Mouse (Mus musculus) gastrocnemius, postnatal 4 days (tissue): Measurements from ENCODE around the gene Spaar. TPM values are rescaled to one million over a fixed set of nuclear protein-coding genes. Genes with fewer than 3 reads are reported as not detected.
"Not testable (repeated sequence)": the region's sequence is repeated elsewhere in the genome, so short reads cannot be mapped to it uniquely, and the experiment has no call there.

Experiments used
- DNase-seq, 2 experiments: peaks; one replicate each; pipeline ENCODE4 v3.0.0; 2021 to 2022; ENCODE audit warnings: low spot score in 2 of 2, mixed read lengths in 2 of 2
- total RNA-seq, 2 experiments: library from RNA; stranded (reverse); gene quantifications; 2 replicates each; pipeline ENCODE4 v1.2.3; 2021

Gene Spaar
- total RNA-seq, 2 experiments from 2014 or later: 1.4 to 1.5 TPM

DNA sequence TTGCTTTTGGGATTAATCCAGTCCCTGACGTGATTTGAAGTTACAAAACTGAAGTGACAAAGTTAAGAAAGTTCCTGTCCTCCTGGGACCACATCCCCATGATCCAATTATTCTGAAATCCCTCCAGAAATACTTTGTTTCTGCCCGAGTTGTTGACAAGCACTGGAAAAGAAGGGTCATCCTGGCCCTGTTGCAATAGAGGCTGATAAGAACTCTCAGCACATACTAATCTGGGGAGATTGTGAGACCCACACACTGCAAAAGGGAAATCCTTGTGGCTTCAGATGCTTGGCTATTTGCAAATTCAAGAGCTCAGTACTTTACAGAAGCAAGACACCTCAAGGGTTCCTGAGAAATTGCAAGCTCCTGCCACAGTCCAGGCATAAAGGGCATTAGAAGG lies 42.5 kb downstream of the Spaar start:
- no peak for DNase-seq

DNA sequence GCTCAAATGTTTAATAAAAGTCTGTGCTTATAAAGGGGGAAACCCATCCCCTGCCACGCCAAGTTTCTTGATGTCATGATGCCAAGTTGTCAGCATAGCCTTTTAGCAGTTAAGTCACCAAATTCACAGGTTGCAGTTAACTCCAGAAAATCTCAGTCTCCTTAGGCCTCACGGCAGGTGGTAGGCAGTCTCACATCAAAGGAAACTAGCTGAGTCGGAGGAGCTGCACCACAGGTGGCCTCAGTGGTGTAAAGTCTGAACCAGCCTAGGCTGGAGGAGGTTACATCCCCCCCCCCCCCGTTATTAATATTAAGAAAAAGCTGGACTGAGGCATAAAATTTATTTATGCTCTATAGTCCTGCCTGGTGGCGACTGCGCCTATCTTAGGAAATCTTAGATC lies 65.5 kb downstream of the Spaar start:
- DNase-seq: no peak

DNA sequence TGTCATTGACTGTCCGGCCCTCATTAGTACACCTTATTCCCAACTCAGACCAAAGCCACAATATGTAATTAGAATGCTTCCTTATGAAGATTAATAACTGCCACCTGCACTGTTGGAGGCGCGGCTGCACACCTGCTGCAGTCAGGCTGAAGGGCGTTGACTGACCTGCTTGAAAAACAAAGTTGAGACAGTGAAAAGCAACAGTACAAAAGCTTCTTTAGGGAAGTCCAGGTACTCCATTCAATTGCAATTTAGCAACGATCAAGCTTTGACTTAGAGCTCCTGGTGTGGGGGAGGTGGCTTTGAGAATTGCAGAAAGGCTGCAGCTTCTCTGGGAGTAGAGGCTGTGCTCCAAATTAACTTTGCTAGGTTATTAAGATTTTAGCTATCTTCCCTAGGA lies 66.0 kb downstream of the Spaar start:
- not testable (repeated sequence) for DNase-seq

DNA sequence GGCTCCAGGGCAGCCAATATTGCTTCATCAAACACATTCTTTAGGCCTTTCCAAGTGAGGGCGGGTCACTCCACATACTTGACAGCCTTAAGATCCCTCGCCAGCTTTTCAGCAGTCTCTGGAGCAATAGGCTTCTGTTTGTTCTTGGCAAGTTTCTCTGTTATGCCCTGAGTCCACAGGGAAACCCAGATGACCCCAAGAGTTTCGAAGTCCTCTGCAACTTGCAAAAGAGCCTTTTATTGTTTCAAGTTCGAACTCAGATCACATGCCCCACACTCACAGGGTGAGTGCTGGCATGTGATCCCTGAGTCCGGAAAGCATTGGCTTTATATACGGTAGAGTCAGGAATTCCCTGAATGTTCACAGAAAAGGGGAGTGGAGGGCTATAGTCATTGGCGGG lies 69.1 kb downstream of the Spaar start:
- DNase-seq: no peak

Other genes with a start within 250 kb of the Spaar start
- gene Sit1, start 246.3 kb upstream of the Spaar start, total RNA-seq: not detected
- 10 to 100 TPM; 23.3 to 28.6 TPM for gene Ccdc107, start 237.1 kb upstream of the Spaar start, total RNA-seq
- gene Arhgef39, start 230.3 kb upstream of the Spaar start, total RNA-seq: 1 to 10 TPM; 7.9 to 8.9 TPM
- gene Car9, start 223.1 kb upstream of the Spaar start, total RNA-seq: 1 to 10 TPM; 1.2 to 3.1 TPM
- 1,000 to 10,000 TPM; 9,033 to 9,337 TPM for gene Tpm2, start 206.3 kb upstream of the Spaar start, total RNA-seq
- gene Creb3, start 167.7 kb upstream of the Spaar start, total RNA-seq: 10 to 100 TPM; 51.9 to 55.1 TPM
- gene Tln1, start 167.3 kb upstream of the Spaar start, total RNA-seq: 100 to 1,000 TPM; 137 to 140 TPM
- gene Rgp1, start 151.3 kb upstream of the Spaar start, total RNA-seq: 10 to 100 TPM; 37.1 to 41.3 TPM
- gene Gba2, start 151.2 kb upstream of the Spaar start, total RNA-seq: 10 to 100 TPM; 11.5 to 12.0 TPM
- gene Msmp, start 145.5 kb upstream of the Spaar start, total RNA-seq: not detected
- 10 to 100 TPM; 42.9 to 49.7 TPM for gene Npr2, start 98.1 kb upstream of the Spaar start, total RNA-seq
- gene Spag8, start 76.4 kb upstream of the Spaar start, total RNA-seq: under 1 TPM in 1 of 2 experiments, not detected in 1; 0.26 TPM
- gene Hint2, start 73.6 kb upstream of the Spaar start, total RNA-seq: 10 to 100 TPM; 57.6 to 66.5 TPM
- gene Tmem8b, start 61.1 kb upstream of the Spaar start, total RNA-seq: 10 to 100 TPM in 1 of 2 experiments, 1 to 10 TPM in 1; 9.4 to 12.0 TPM
- under 1 TPM; 0.13 to 0.44 TPM for gene Fam221b, start 60.9 kb upstream of the Spaar start, total RNA-seq
- gene Olfr70, start 29.2 kb upstream of the Spaar start, total RNA-seq: not detected
- gene Olfr71, start 19.8 kb upstream of the Spaar start, total RNA-seq: not detected
- 1 to 10 TPM; 2.2 TPM for gene Hrct1, start 2.8 kb upstream of the Spaar start, total RNA-seq
- gene Olfr159, start 41.0 kb downstream of the Spaar start, total RNA-seq: not detected
- not detected for gene Olfr156, start 93.9 kb downstream of the Spaar start, total RNA-seq
- not detected for gene Olfr157, start 110.2 kb downstream of the Spaar start, total RNA-seq
- not detected for gene Olfr155, start 121.5 kb downstream of the Spaar start, total RNA-seq
- 10 to 100 TPM; 25.7 to 26.2 TPM for gene Reck, start 145.5 kb downstream of the Spaar start, total RNA-seq
- 10 to 100 TPM; 44.4 to 44.5 TPM for gene Glipr2, start 227.4 kb downstream of the Spaar start, total RNA-seq